Mouse (Mus musculus) layer of hippocampus, postnatal 25 days (tissue): ENCODE results near the gene Acrv1. TPM values are rescaled to one million over a fixed set of nuclear protein-coding genes. Genes with fewer than 3 reads are reported as not detected.
"Not testable (repeated sequence)": the region's sequence is repeated elsewhere in the genome, so short reads cannot be mapped to it uniquely, and the experiment has no call there.

ENCODE experiments used
- DNase-seq, 2 experiments: peaks; one replicate each; pipeline ENCODE4 v3.0.0; 2022; ENCODE audit warnings: mixed read lengths in 2 of 2, low spot score in 1 of 2; ENCODE audit errors: extremely low spot score in 1 of 2
- total RNA-seq, 2 experiments: library from RNA; stranded (reverse); gene quantifications; 2 replicates each; pipeline ENCODE4 v1.2.3; 2021

Acrv1 gene
- not detected for total RNA-seq

DNA sequence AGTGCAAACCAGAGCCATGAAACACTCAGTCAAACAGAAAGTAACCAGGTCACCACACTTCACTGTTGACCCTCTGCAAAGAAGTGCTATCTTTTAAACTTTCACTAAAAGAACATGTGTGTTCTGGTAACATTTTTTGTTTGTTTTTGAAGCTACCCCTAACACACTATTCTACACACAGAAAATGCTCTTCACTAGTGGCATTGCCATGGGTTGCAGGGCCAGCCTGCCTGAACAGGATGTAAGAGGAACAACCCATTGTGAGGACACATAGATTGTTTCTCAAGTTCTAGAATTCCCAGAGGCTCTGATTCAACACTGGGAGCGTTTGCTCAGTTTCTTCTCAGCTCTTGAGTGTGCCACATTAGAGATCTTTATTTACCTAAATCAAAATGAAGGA lies at the start of gene Acrv1:
TSS of gene Acrv1 (plus strand) at position 301 of the 400 bp plus-strand sequence.
- no peak for DNase-seq

DNA sequence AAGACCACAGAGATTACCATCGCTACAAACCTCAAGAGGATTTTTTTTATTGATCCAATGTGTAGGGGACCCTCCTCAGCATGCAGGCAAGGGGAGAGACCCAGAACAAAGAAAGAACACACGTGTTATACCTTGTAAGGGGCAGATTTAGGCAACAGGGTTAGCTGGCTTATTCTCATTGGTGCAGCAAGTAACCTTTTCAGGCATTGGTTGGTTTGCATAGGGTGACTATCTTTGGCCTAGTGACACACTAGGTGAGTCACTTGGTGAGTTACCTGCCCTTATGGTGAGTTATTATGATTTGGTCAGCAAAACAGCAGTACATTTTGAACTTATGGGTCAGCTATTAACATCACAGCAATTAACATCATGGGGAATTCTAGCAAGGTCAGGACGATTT lies 49.7 kb upstream of the Acrv1 start, which contains the start of gene A630095E13Rik:
TSS of gene A630095E13Rik (minus strand) at position 101 of the 400 bp plus-strand sequence.
- DNase-seq = not testable (repeated sequence)

- DNase-seq = no peak
These were observed 11.6 kb upstream of the Acrv1 start for GRCm38 (mm10) chr9:36681424-36681823.

DNA sequence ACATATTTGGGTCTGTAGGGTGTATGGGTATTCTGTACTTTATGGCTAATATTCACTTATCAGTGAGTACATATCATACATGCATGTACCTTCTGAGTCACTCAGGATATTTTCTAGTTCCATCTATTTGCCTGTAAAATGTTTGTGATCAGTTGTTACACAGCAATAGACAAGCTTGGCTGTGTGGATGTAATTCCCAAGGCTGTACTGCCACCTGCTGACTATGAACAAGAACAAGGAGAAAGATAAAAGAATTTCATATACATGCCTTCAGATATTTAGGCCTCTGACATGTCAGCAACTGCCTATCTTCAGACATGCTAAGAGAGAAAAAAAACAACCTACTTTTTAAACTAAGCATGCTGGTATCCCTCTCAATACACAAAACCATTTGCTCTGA lies 5.7 kb upstream of the Acrv1 start:
- peak in 1 of 2 experiments; percentile 6 for DNase-seq

DNA sequence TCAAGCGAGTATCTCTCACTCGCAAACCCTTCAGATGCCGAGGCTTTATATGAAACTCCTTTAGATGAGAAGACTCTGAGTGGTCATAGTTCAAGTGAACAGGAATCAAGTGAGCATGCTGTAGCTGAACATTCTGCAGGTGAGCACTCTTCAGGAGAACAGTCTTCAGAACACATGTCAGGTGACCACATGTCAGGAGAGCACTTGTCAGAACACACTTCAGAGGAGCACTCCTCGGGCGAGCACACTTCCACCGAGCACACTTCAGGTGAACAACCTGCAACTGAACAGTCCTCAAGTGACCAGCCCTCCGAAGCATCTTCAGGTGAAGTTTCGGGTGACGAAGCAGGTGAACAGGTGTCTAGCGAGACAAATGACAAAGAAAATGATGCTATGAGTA lies 1.3 kb downstream of the Acrv1 start:
- DNase-seq = no peak

DNA sequence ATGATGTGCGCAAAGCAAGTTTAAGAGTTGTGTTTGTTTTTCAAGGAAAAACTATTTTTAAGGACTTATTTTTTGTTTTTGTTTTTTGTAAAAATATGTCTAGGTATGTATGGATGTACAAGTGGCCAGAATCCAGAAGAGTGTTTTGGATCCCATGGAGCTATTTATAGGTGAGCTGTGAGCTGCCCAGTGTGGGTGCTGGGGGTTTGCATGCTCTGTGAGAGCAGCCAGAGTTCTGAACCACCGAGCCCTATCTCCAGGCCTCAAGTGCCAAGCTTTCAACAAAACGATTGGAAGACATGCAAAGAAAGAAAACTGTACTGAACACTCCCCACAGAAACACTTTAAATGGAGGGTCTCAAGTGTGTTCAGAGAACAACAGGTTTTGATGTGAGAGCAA lies 12.9 kb downstream of the Acrv1 start:
- no peak for DNase-seq

DNA sequence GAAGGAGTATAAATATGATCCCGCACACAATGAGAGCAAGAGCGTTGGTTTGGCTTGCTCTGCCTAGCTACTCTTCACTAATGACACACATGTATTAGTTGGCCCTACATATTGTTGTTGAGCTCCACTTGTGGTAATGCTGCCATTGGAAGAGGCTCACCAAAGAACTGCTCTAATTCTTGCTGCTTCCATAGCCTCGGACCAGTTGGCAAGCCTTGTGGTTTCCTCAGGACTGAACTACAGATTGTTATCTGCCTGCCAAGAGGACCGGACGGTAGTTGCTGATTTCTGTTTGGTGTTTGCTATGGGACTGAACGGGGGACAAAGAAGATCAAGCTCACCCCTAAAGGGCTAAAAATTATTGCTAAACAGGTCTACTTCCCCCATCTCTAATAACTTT lies 14.3 kb downstream of the Acrv1 start:
- no peak for DNase-seq

DNA sequence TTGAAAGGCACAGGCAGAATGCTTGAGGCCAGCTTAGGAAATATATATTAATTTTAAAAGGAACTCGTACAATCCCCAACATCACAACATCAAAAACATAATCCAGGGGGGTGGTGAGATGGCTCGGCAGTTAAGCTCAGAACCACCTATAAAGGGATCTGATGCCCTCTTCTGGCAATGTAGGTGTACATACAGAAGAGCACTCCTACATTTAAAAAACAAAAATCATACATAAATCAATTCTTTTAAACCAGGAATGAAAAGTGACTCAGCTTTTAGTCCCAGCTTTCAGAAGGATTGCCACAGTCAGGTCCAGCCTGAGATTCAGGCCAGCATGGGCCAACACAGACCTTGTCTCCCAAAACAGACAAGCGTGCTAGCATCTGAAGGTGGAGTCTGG lies 23.6 kb downstream of the Acrv1 start:
- no peak for DNase-seq

DNA sequence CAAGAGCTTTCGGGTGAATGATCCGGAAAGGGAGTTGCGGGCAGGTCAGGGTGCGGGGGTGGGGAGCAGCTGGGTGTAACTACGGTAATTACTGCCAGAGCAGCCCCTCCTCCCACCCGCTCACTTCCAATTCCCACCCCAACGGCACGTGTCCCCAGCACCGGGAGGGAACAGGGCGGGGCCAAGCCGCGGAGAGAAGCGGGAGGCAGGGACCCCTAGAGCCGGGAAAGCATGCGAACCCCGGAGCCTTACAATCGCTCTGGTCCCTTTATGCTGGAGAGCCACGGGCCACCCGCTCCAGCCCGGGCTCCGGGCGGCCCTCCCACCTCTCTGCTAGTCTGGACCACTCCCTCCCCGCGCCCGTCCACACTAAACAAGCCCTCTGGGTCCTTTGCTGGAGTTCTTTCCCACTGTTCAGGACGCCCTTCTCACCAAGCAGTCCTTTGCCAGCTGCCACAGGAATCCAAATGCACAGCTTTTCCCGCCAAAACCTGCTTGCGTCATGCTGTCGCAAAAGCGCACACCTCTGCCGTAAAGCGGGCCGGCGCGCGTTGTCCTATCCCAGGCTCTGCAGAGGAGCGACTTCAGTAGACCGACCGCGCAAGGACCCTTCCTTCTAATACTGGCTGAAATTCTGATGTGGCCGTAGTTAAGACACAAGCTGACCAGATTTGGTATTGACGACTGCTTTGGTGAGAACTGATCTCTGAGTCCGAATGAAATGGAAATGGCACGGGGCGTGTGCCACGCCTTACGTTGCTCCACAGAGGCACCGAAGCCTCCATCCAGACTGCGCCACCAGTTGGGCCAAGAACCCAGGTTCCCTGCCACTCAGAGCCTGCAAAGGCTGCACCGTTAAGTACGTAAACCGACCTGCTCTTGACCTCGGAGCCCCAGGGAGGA lies 33.4 kb downstream of the Acrv1 start:
- peak; percentile 89 to 91 for DNase-seq

DNA sequence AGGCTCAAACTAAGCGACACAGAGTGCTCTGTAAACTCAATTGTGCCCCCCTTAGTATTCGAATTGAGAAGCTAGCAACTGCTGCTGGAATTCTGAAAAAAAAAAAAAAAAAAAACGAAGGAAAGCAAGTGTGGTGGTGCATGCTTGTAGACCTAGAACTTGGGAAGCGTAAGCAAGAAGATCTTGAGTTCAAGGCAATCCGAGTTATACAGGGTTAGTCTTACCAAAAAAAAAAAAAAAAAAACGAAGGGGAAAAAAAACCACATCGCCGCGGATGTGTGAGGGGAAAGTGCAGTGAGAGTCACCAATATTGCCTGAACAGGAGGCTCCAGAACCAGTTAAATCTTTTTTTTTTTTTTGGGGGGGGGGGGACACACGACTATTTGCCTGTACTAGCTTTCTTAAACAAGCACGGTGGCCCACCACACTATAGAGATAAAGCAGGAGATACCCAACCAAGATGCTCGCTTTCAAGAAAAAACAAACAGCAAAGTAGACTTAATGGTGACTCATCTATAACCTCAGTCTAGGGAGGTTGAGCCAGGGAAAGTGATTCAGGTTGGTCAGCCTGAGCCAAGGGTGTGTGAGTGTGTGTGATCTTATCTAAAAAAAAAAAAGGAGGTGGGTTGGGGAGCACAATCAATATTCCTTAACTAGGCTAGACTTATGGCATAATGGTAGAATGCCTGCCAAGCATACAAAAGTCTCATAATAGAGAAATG lies 34.2 kb downstream of the Acrv1 start, which contains the start of gene Chek1:
TSS of gene Chek1 (minus strand) at position 32 of the 722 bp plus-strand sequence.
- no peak for DNase-seq

Other genes starting within 250 kb of the Acrv1 start
- gene Gm9513, start 217.6 kb upstream of the Acrv1 start, total RNA-seq = not detected
- gene Gm5615, start 151.3 kb upstream of the Acrv1 start, total RNA-seq = not detected
- gene Gm17689, start 110.6 kb upstream of the Acrv1 start, total RNA-seq = not detected
- gene A630095E13Rik, start 49.8 kb upstream of the Acrv1 start, total RNA-seq = not detected
- 1 to 10 TPM; 2.1 TPM for gene Chek1, start 33.8 kb downstream of the Acrv1 start, total RNA-seq
- 10 to 100 TPM; 66.8 to 84.0 TPM for gene Stt3a, start 74.5 kb downstream of the Acrv1 start, total RNA-seq
- gene Ei24, start 104.2 kb downstream of the Acrv1 start, total RNA-seq = 100 to 1,000 TPM; 101 to 104 TPM
- 100 to 1,000 TPM; 301 to 329 TPM for gene Fez1, start 128.6 kb downstream of the Acrv1 start, total RNA-seq